Mouse (Mus musculus) cerebellum, postnatal 10 days (tissue): ENCODE measurements around the gene Tceal6.
"Not testable (repeated sequence)": the region's sequence is repeated elsewhere in the genome, so short reads cannot be mapped to it uniquely, and the experiment has no call there.

ENCODE experiments used
- DNase-seq, 2 experiments: peaks; one replicate each; pipeline ENCODE4 v3.0.0; 2021; ENCODE audit warnings: mixed read lengths in 2 of 2

Tceal6 gene

DNA sequence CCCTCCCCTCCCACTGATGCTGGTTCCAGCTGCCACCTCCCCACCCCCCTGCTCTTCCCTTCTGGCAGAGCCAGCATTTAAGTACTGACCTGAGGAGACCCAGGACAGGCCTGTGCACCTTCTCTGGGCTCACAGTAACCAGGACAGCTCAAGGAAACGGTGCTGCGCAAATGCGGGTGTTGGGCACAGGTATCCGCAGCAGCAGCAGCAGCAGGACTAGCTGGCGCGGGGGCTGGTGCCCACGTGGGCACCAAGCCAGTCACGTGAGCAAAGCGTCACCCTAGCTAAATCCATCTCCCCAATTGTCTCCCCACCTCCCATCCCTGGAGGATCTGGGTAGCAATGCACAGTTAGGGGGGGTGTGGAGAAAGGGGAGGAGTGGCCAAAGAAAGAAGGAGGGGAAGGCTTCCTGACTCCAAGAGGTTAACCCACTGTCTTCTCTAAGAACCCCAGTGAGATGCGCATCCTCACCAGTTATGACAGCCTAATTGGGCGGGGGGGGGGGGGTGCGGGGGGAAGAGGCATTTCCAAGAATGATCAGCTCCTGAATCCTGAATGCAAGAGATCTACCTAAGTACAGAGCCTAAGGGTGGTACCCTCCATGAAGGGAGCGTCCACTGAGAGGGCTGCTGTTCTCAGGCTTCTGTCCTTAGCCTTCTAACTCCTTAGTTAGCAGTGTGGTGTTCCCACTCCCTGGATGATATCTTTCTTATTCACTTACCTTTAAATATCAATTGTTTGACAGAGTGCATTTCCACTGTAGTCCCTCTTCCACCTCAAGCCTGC, at the start of gene Tceal6:
TSS of gene Tceal6 (minus strand) at position 252 of the 786 bp plus-strand sequence.
- DNase-seq, result peak; percentile 62 to 63

- DNase-seq, result peak; percentile 53 to 56
Observed at GRCm38 (mm10) chrX:135209773-135210435, 583 bp downstream of the Tceal6 start.

DNA sequence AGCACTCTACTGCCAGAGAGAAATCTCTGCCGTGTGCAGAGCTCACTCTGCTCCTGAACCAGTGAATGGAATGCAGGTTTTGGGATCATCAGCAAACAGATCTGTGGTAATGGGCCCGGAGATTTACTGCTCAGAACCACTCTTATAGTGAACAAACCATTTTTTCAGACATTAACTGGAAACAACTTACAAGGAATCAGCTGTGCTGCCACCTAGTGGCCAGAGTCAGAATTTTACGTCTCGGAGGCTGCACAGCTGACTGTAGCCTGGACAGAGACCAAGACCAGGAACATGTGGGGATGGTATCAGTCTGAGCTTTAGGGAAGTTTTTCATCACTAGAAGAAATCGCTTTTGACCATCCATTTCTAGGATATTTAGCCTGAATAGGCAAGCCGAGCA, 20.6 kb downstream of the Tceal6 start:
- DNase-seq, result not testable (repeated sequence)

GRCm38 (mm10) chrX:135188661-135189060, 21.8 kb downstream of the Tceal6 start:
- DNase-seq, result not testable (repeated sequence)

DNA sequence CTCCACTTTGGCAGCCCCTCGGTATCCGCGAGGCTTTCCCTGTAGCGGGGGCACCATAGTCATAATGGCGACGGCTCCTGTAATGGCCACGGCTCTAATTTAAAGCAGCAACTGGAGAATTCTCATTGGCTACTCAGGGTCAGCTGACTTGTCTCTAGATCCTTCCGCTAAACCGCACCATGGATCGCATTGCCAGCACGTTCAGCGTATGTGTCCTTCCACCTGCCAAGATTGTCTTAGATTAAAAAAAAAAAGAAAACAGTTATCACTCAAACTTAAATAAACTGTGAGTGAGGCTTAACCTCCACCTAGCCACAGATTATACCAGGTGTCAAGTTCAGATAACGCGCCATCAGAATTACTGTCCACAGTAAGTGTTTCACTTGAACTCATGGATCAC, 33.0 kb downstream of the Tceal6 start, which contains the start of gene Gm15023:
TSS of gene Gm15023 (minus strand) at position 101 of the 400 bp plus-strand sequence.
- DNase-seq, result not testable (repeated sequence)
